Mouse (Mus musculus) liver, embryonic 14.5 days (tissue): ENCODE data around the gene Alg9.
A peak's percentile ranks its signal among the peaks of the same experiment; 100 is the strongest.

Experiments used
- CTCF ChIP-seq: IDR thresholded peaks from 2 replicates; pipeline ENCODE4 v1.5.1; 2016; ENCODE audit warnings: antibody characterized with exemption, low read depth, control low read depth
- EP300 ChIP-seq: IDR thresholded peaks from 2 replicates; pipeline ENCODE4 v1.6.1; 2016; ENCODE audit warnings: antibody characterized with exemption, low read depth

DNA sequence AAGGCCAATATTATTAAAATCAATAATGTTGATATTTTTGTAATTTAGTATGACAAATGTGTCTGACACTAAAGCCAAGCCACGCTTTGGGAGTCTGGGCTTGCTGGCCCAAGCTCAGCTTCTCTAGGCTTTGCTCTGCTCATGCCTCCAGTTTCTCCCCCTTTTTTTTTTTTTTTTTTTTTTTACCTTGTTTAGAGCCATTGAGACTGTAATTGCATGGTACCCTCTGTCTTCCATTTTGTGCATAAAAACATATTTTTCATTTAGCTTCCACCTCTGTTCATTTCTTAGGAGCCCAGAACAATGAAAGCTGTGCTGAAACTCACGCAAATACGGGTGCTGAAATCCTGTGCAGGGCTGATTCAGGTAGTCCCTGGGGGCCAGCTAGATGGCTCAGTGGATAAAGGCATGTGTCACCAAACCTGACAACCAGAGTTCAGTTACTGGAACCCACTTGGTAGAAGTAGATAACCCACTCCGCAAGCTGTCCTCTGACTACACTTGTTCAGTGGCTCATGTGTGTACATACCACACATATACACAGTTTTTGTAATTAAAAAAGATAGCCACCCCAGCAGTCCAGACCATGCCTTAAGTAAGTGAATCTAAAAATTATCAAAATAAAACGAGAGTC, 80.4 kb downstream of the Alg9 start:
- TF ChIP-seq CTCF (no peak), EP300 (peak; percentile 79)
